Mouse (Mus musculus) ES-E14 (cell line): ENCODE data around the gene Ahnak2.

ENCODE experiments used
- CHD2 ChIP-seq: IDR thresholded peaks from 2 replicates; pipeline ENCODE4 v1.6.1; 2014; ENCODE audit warnings: mild to moderate bottlenecking, low read depth, low read length, inconsistent platforms
- HCFC1 ChIP-seq: IDR thresholded peaks from 2 replicates; pipeline ENCODE4 v1.6.1; 2012; ENCODE audit warnings: low read length, inconsistent platforms, borderline replicate concordance; ENCODE audit not compliant: insufficient read depth
- MAFK ChIP-seq: IDR thresholded peaks from 2 replicates; pipeline ENCODE4 v1.6.1; 2014; ENCODE audit warnings: mild to moderate bottlenecking, low read depth, low read length, inconsistent platforms; ENCODE audit not compliant: insufficient read depth
- ZC3H11A ChIP-seq: IDR thresholded peaks from 2 replicates; pipeline ENCODE4 v1.6.1; 2012; ENCODE audit warnings: low read depth, mild to moderate bottlenecking, inconsistent platforms, low read length, borderline replicate concordance
- ZNF384 ChIP-seq: IDR thresholded peaks from 2 replicates; pipeline ENCODE4 v1.6.1; 2012; ENCODE audit warnings: low read depth, low read length, inconsistent platforms

- TF ChIP-seq CHD2, result no peak
- no peak for TF ChIP-seq MAFK
- TF ChIP-seq ZNF384, result no peak
- TF ChIP-seq ZC3H11A, result no peak
- TF ChIP-seq HCFC1, result no peak
Measured at GRCm38 (mm10) chr12:112764991-112765390, 37.5 kb downstream of the Ahnak2 start.
